Mouse (Mus musculus) liver, postnatal 0 days (tissue): ENCODE measurements around the gene Fam133b.

Experiments
- CTCF ChIP-seq: sonication (generic); IDR thresholded peaks from 2 replicates; pipeline ENCODE4 v1.5.1; 2016; ENCODE audit warnings: antibody characterized with exemption, low read depth
- EP300 ChIP-seq: IDR thresholded peaks from 2 replicates; pipeline ENCODE4 v1.6.1; 2016; ENCODE audit warnings: antibody characterized with exemption, low read depth, mild to moderate bottlenecking

- no peak for TF ChIP-seq CTCF
- no peak for TF ChIP-seq EP300
These were observed 27.6 kb downstream of the Fam133b start, which contains the start of gene 1700109H08Rik for GRCm38 (mm10) chr5:3571266-3571665.
